Mouse (Mus musculus): ENCODE data around the gene Ldhd. TPM values are rescaled to one million over a fixed set of nuclear protein-coding genes. Genes with fewer than 3 reads are reported as not detected.
A peak's percentile ranks its signal among the peaks of the same experiment; 100 is the strongest.

The Ldhd gene
- 0.85 and 1.1 TPM in 2 replicates for polyA plus RNA-seq (2015; fragmentation: Nextera tagmentation; extraction: Ambion mirVana)

- TF ChIP-seq EP300 (IDR thresholded peaks at IDR 0.05; ENCODE audit: low read depth): no peak
- TF ChIP-seq CTCF (IDR thresholded peaks at IDR 0.05; ENCODE audit: low read depth): no peak
- peak within 1 kb of the TSS; percentile 40 for H3K4me3 ChIP-seq (ENCODE audit: low read depth, low read length)
- no peaks in the 10 kb centered on the region for H3K36me3 ChIP-seq (replicated peaks; ENCODE audit: insufficient read depth, low read length)
- DNase-seq (peak; percentile 48), ATAC-seq (peak; percentile 75)
- H3K4me1 ChIP-seq (ENCODE audit: insufficient read depth): no peaks in the 10 kb centered on the region
- no peak within 1 kb of the TSS for H3K27ac ChIP-seq (ENCODE audit: low read depth)
- no peaks in the 10 kb centered on the region for H3K27me3 ChIP-seq (ENCODE audit: insufficient read depth, low read length)
- 27% methylated on average over 13 of the region's 13 CpGs for WGBS (ENCODE audit: insufficient replicate concordance)
- peak within 1 kb of the TSS; percentile 69 for H3K4me2 ChIP-seq (ENCODE audit: low read depth, low read length)
- H3K9ac ChIP-seq (replicated peaks): peak within 1 kb of the TSS; percentile 45
- peaks cover 3% of the 10 kb centered on the region; the same call in 1 of the 2 replicates for H3K9me3 ChIP-seq (ENCODE audit: low read length)
These were observed at the start of gene Ldhd for GRCm38 (mm10) chr8:111630105-111630521. Ldhd (minus strand) TSS chr8:111630374.

- H3K4me1 ChIP-seq (ENCODE audit: insufficient read depth): no peaks in the 10 kb centered on the region
- peaks cover 4% of the 10 kb centered on the region; the same call in 1 of the 2 replicates for H3K9me3 ChIP-seq (ENCODE audit: low read length)
- DNase-seq (no peak), ATAC-seq (no peak)
- H3K27ac ChIP-seq (ENCODE audit: low read depth): no peak overlapping the region
- no peaks in the 10 kb centered on the region for H3K36me3 ChIP-seq (replicated peaks; ENCODE audit: insufficient read depth, low read length)
- H3K27me3 ChIP-seq (ENCODE audit: insufficient read depth, low read length): peaks cover 7% of the 10 kb centered on the region; the same call in 1 of the 2 replicates
- H3K4me2 ChIP-seq (ENCODE audit: low read depth, low read length): no peak overlapping the region
- H3K9ac ChIP-seq (replicated peaks): no peak overlapping the region
- no peak overlapping the region for H3K4me3 ChIP-seq (ENCODE audit: low read depth, low read length)
- no peak for TF ChIP-seq CTCF (IDR thresholded peaks at IDR 0.05; ENCODE audit: low read depth)
- no peak for TF ChIP-seq EP300 (IDR thresholded peaks at IDR 0.05; ENCODE audit: low read depth)
- WGBS (ENCODE audit: insufficient replicate concordance): 74% methylated on average over 7 of the region's 7 CpGs
These were observed 48.7 kb upstream of the Ldhd start for GRCm38 (mm10) chr8:111678848-111679247.

DNA sequence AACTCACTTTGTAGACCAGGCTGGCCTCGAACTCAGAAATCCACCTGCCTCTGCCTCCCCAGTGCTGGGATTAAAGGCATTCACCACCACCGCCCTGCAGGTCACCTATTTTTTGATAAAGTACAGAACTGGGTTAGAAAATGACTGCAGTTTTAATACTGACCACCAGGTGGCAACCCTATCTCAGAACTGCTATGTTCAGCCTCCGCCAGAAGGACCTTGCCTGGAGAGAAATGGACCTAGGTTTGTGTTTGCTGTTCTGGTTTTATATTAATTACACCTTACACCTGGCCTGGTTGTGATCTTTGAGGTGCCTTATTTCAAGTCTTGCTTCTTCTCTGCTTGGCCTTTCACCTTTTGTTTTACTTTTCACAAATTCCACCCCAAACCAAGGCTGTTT lies 47.9 kb upstream of the Ldhd start:
- WGBS (ENCODE audit: insufficient replicate concordance): 18% methylated on average over 3 of the region's 3 CpGs
- Histone ChIP-seq H3K27me3 (ENCODE audit: insufficient read depth, low read length) (peaks cover 7% of the 10 kb centered on the region; the same call in 1 of the 2 replicates), H3K9me3 (ENCODE audit: low read length) (peaks cover 4% of the 10 kb centered on the region; the same call in 1 of the 2 replicates), H3K36me3 (replicated peaks; ENCODE audit: insufficient read depth, low read length) (no peaks in the 10 kb centered on the region), H3K4me3 (ENCODE audit: low read depth, low read length) (no peak overlapping the region), H3K4me2 (ENCODE audit: low read depth, low read length) (no peak overlapping the region), H3K9ac (replicated peaks) (no peak overlapping the region), H3K4me1 (ENCODE audit: insufficient read depth) (no peaks in the 10 kb centered on the region), H3K27ac (ENCODE audit: low read depth) (no peak overlapping the region)
- TF ChIP-seq CTCF (IDR thresholded peaks at IDR 0.05; ENCODE audit: low read depth): peak; percentile 83
- TF ChIP-seq EP300 (IDR thresholded peaks at IDR 0.05; ENCODE audit: low read depth): no peak
- ATAC-seq (peak; percentile 59), DNase-seq (peak; percentile 45)

- Histone ChIP-seq H3K4me1 (ENCODE audit: insufficient read depth) (no peaks in the 10 kb centered on the region), H3K4me2 (ENCODE audit: low read depth, low read length) (no peak overlapping the region), H3K27me3 (ENCODE audit: insufficient read depth, low read length) (peaks cover 6% of the 10 kb centered on the region; the same call in 1 of the 2 replicates), H3K27ac (ENCODE audit: low read depth) (no peak overlapping the region), H3K9ac (replicated peaks) (no peak overlapping the region), H3K36me3 (replicated peaks; ENCODE audit: insufficient read depth, low read length) (peaks cover 3% of the 10 kb centered on the region; the same call in 1 of the 2 replicates), H3K4me3 (ENCODE audit: low read depth, low read length) (no peak overlapping the region), H3K9me3 (ENCODE audit: low read length) (peaks cover 4% of the 10 kb centered on the region; the same call in 1 of the 2 replicates)
- DNase-seq (peak; percentile 44), ATAC-seq (no peak)
- TF ChIP-seq EP300 (IDR thresholded peaks at IDR 0.05; ENCODE audit: low read depth) (no peak), CTCF (IDR thresholded peaks at IDR 0.05; ENCODE audit: low read depth) (peak; percentile 67)
- WGBS (ENCODE audit: insufficient replicate concordance): 76% methylated on average over 8 of the region's 8 CpGs
These were observed 46.1 kb upstream of the Ldhd start for GRCm38 (mm10) chr8:111676237-111676636.

GRCm38 (mm10) chr8:111666751-111667150 lies 36.6 kb upstream of the Ldhd start:
- H3K4me1 ChIP-seq (ENCODE audit: insufficient read depth): no peaks in the 10 kb centered on the region
- H3K36me3 ChIP-seq (replicated peaks; ENCODE audit: insufficient read depth, low read length): peaks cover 19% of the 10 kb centered on the region
- no peak overlapping the region for H3K4me2 ChIP-seq (ENCODE audit: low read depth, low read length)
- H3K9me3 ChIP-seq (ENCODE audit: low read length): no peaks in the 10 kb centered on the region
- no peaks in the 10 kb centered on the region for H3K27me3 ChIP-seq (ENCODE audit: insufficient read depth, low read length)
- DNase-seq (no peak), ATAC-seq (no peak)
- no peak overlapping the region for H3K27ac ChIP-seq (ENCODE audit: low read depth)
- H3K4me3 ChIP-seq (ENCODE audit: low read depth, low read length): no peak overlapping the region
- 62% methylated on average over 2 of the region's 2 CpGs for WGBS (ENCODE audit: insufficient replicate concordance)
- TF ChIP-seq EP300 (IDR thresholded peaks at IDR 0.05; ENCODE audit: low read depth) (no peak), CTCF (IDR thresholded peaks at IDR 0.05; ENCODE audit: low read depth) (no peak)
- no peak overlapping the region for H3K9ac ChIP-seq (replicated peaks)

DNA sequence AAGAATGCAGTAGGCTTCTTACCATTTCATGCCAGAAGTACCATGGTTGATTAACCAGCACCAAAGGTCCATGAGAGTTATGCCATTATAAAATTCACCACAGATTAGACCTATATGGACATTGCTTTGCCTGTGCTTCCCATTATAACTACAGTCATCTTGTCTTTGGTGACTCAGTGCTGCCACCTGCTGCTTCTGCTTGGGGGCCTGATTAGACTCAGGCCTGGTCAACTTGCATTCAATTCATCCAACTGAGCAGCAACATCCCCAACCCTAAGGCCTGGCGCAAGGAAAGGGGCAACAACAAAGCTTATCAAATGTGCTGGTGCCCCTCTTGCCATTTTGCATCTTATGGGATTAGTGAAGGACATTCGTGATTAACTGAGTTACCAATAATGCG lies 32.3 kb upstream of the Ldhd start:
- peak; percentile 45; the same call in 1 of the 2 replicates for ATAC-seq
- Histone ChIP-seq H3K9ac (replicated peaks) (no peak overlapping the region), H3K27me3 (ENCODE audit: insufficient read depth, low read length) (no peaks in the 10 kb centered on the region), H3K4me3 (ENCODE audit: low read depth, low read length) (no peak overlapping the region), H3K36me3 (replicated peaks; ENCODE audit: insufficient read depth, low read length) (no peaks in the 10 kb centered on the region; the same call in 1 of the 2 replicates), H3K27ac (ENCODE audit: low read depth) (no peak overlapping the region), H3K9me3 (ENCODE audit: low read length) (no peaks in the 10 kb centered on the region), H3K4me1 (ENCODE audit: insufficient read depth) (peaks cover 7% of the 10 kb centered on the region; the same call in 1 of the 2 replicates), H3K4me2 (ENCODE audit: low read depth, low read length) (no peak overlapping the region)
- peak; percentile 84 for DNase-seq
- peak; percentile 93 for TF ChIP-seq CTCF (IDR thresholded peaks at IDR 0.05; ENCODE audit: low read depth)
- no peak for TF ChIP-seq EP300 (IDR thresholded peaks at IDR 0.05; ENCODE audit: low read depth)
- WGBS (ENCODE audit: insufficient replicate concordance): 83% methylated on average over 3 of the region's 3 CpGs

All from liver, postnatal 0 days (tissue).